Mouse (Mus musculus): ENCODE measurements around the gene Adam23.

DNA sequence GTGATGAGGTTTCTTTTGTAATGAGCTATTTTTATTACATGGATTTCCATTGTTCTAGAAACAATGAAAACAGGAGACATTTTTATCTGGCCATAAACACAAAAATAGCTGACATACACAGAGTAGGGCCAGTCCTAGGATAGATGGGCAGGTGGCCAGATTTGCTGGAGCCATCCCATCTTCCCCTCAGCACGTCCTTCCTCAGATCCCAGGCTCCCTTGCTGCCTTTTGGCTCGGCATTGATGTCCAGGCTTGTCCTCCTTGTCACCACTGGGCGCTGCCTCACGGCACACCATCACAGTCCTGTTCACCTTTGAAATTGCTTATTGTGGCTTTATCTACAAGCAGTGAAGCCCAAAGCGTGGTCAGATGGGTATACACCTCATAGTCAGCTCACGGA is 15.0 kb upstream of the Adam23 start:
- no peak for TF ChIP-seq POLR2A (IDR thresholded peaks at IDR 0.05; ENCODE audit: borderline replicate concordance, low read depth, low read length)
- no peak for TF ChIP-seq CTCF (IDR thresholded peaks at IDR 0.05; ENCODE audit: low read depth, low read length)
